Mouse (Mus musculus): ENCODE results near the gene Pls3.

Pls3 gene

GRCm38 (mm10) chrX:75874332-75875291 is at the start of gene Pls3:
Gene Pls3 (minus strand): TSS chrX:75875182.
- DNase-seq (ENCODE audit: low read depth, low spot score) = peak; percentile 86

GRCm38 (mm10) chrX:75895716-75896115 is 20.7 kb upstream of the Pls3 start:
- DNase-seq (ENCODE audit: low read depth, low spot score) = no peak

- DNase-seq (ENCODE audit: low read depth, low spot score) = no peak
Measured at GRCm38 (mm10) chrX:75875566-75875965, 584 bp upstream of the Pls3 start.

- peak; percentile 16 for DNase-seq (ENCODE audit: low read depth, low spot score)
Measured at GRCm38 (mm10) chrX:75873813-75874212, 1.2 kb downstream of the Pls3 start.

- no peak for DNase-seq (ENCODE audit: low read depth, low spot score)
Measured at GRCm38 (mm10) chrX:75873253-75873652, 1.7 kb downstream of the Pls3 start.

- no peak for DNase-seq (ENCODE audit: low read depth, low spot score)
Measured at GRCm38 (mm10) chrX:75871855-75872254, 3.1 kb downstream of the Pls3 start.

- DNase-seq (ENCODE audit: low read depth, low spot score) = no peak
Measured at GRCm38 (mm10) chrX:75861715-75862114, 13.3 kb downstream of the Pls3 start.

- no peak for DNase-seq (ENCODE audit: low read depth, low spot score)
Measured at GRCm38 (mm10) chrX:75854294-75854693, 20.7 kb downstream of the Pls3 start.

GRCm38 (mm10) chrX:75844290-75844689 is 30.7 kb downstream of the Pls3 start:
- DNase-seq (ENCODE audit: low read depth, low spot score) = no peak

- DNase-seq (ENCODE audit: low read depth, low spot score) = no peak
Measured at GRCm38 (mm10) chrX:75842835-75843234, 32.1 kb downstream of the Pls3 start.

- no peak for DNase-seq (ENCODE audit: low read depth, low spot score)
Measured at GRCm38 (mm10) chrX:75842120-75842519, 32.9 kb downstream of the Pls3 start.

- no peak for DNase-seq (ENCODE audit: low read depth, low spot score)
Measured at GRCm38 (mm10) chrX:75840263-75840662, 34.7 kb downstream of the Pls3 start.

GRCm38 (mm10) chrX:75834836-75835235 is 40.1 kb downstream of the Pls3 start:
- DNase-seq (ENCODE audit: low read depth, low spot score) = no peak

- DNase-seq (ENCODE audit: low read depth, low spot score) = no peak
Measured at GRCm38 (mm10) chrX:75834286-75834685, 40.7 kb downstream of the Pls3 start.

- DNase-seq (ENCODE audit: low read depth, low spot score) = no peak
Measured at GRCm38 (mm10) chrX:75833006-75833641, 41.9 kb downstream of the Pls3 start.

GRCm38 (mm10) chrX:75829867-75830255 is 45.1 kb downstream of the Pls3 start:
- DNase-seq (ENCODE audit: low read depth, low spot score) = no peak

- DNase-seq (ENCODE audit: low read depth, low spot score) = no peak
Measured at GRCm38 (mm10) chrX:75829240-75829866, 45.6 kb downstream of the Pls3 start.

GRCm38 (mm10) chrX:75818647-75819271 is 56.2 kb downstream of the Pls3 start:
- DNase-seq (ENCODE audit: low read depth, low spot score) = peak; percentile 20

GRCm38 (mm10) chrX:75814958-75815357 is 60.0 kb downstream of the Pls3 start:
- DNase-seq (ENCODE audit: low read depth, low spot score) = no peak

GRCm38 (mm10) chrX:75814123-75814522 is 60.9 kb downstream of the Pls3 start:
- no peak for DNase-seq (ENCODE audit: low read depth, low spot score)

GRCm38 (mm10) chrX:75796583-75796982 is 78.4 kb downstream of the Pls3 start:
- no peak for DNase-seq (ENCODE audit: low read depth, low spot score)

GRCm38 (mm10) chrX:75779796-75780195 is 95.2 kb downstream of the Pls3 start:
- DNase-seq (ENCODE audit: low read depth, low spot score) = no peak

Measured in skeletal muscle tissue, adult 2 months (tissue).